Mouse (Mus musculus): ENCODE data around the gene Dagla. TPM values are rescaled to one million over a fixed set of nuclear protein-coding genes. Genes with fewer than 3 reads are reported as not detected.

Dagla gene
- total and polyA plus RNA-seq, 2 experiments from 2014 or later, result 10.9 to 35.0 TPM

GRCm38 (mm10) chr19:10213796-10214471, 90.7 kb downstream of the Dagla start:
- ATAC-seq (no peak), DNase-seq (ENCODE audit: low spot score) (no peak)
- H3K9ac ChIP-seq (replicated peaks; ENCODE audit: low read length), result no peak overlapping the region

GRCm38 (mm10) chr19:10210885-10211284, 93.8 kb downstream of the Dagla start:
- H3K27me3 ChIP-seq (ENCODE audit: insufficient read depth, low read length), result no peaks in the 10 kb centered on the region
- no peak overlapping the region for H3K4me2 ChIP-seq (ENCODE audit: low read depth, low read length)
- no peak overlapping the region for H3K27ac ChIP-seq
- H3K4me3 ChIP-seq (ENCODE audit: low read length), result no peak overlapping the region
- H3K9me3 ChIP-seq (ENCODE audit: low read length), result no peaks in the 10 kb centered on the region
- ATAC-seq, result no peak
- no peak for TF ChIP-seq CTCF (IDR thresholded peaks at IDR 0.05; ENCODE audit: low read depth)
- 91% methylated on average over 4 of the region's 4 CpGs for WGBS
- H3K4me1 ChIP-seq (ENCODE audit: insufficient read depth, low read length), result no peaks in the 10 kb centered on the region
- H3K9ac ChIP-seq (replicated peaks; ENCODE audit: low read length), result no peak overlapping the region
- DNase-seq (ENCODE audit: low spot score), result no peak
- peaks cover 25% of the 10 kb centered on the region for H3K36me3 ChIP-seq (ENCODE audit: insufficient read depth, low read length)

More at GRCm38 (mm10) chr19:10213796-10214471, 90.7 kb downstream of the Dagla start:
- Histone ChIP-seq H3K27me3 (ENCODE audit: insufficient read depth, low read length) (no peaks in the 10 kb centered on the region), H3K9me3 (ENCODE audit: low read length) (no peaks in the 10 kb centered on the region), H3K4me3 (ENCODE audit: low read length) (no peak overlapping the region), H3K4me2 (ENCODE audit: low read depth, low read length) (no peak overlapping the region), H3K36me3 (ENCODE audit: insufficient read depth, low read length) (peaks cover 13% of the 10 kb centered on the region; the same call in 1 of the 2 replicates), H3K27ac (no peak overlapping the region), H3K4me1 (ENCODE audit: insufficient read depth, low read length) (no peaks in the 10 kb centered on the region)
- 86% methylated on average over 10 of the region's 10 CpGs for WGBS
- no peak for TF ChIP-seq CTCF (IDR thresholded peaks at IDR 0.05; ENCODE audit: low read depth)

GRCm38 (mm10) chr19:10208851-10209250, 95.8 kb downstream of the Dagla start:
- peaks cover 25% of the 10 kb centered on the region for H3K36me3 ChIP-seq (ENCODE audit: insufficient read depth, low read length)
- DNase-seq (ENCODE audit: low spot score) (no peak), ATAC-seq (no peak)
- no peaks in the 10 kb centered on the region for H3K4me1 ChIP-seq (ENCODE audit: insufficient read depth, low read length)
- H3K27ac ChIP-seq, result no peak overlapping the region
- H3K27me3 ChIP-seq (ENCODE audit: insufficient read depth, low read length), result no peaks in the 10 kb centered on the region
- H3K9me3 ChIP-seq (ENCODE audit: low read length), result no peaks in the 10 kb centered on the region
- no peak overlapping the region for H3K4me2 ChIP-seq (ENCODE audit: low read depth, low read length)
- WGBS, result 81% methylated on average over 3 of the region's 3 CpGs
- TF ChIP-seq CTCF (IDR thresholded peaks at IDR 0.05; ENCODE audit: low read depth), result no peak
- no peak overlapping the region for H3K4me3 ChIP-seq (ENCODE audit: low read length)
- H3K9ac ChIP-seq (replicated peaks; ENCODE audit: low read length), result no peak overlapping the region

GRCm38 (mm10) chr19:10205051-10205450, 99.6 kb downstream of the Dagla start:
- Histone ChIP-seq H3K27ac (0 out of 2 replicates have a peak overlapping the region, but pooled peaks have one; percentile 88), H3K9me3 (ENCODE audit: low read length) (no peaks in the 10 kb centered on the region), H3K9ac (replicated peaks; ENCODE audit: low read length) (no peak overlapping the region), H3K4me3 (ENCODE audit: low read length) (peak overlapping the region; percentile 87), H3K4me2 (ENCODE audit: low read depth, low read length) (peak overlapping the region; percentile 87), H3K36me3 (ENCODE audit: insufficient read depth, low read length) (peaks cover 20% of the 10 kb centered on the region), H3K4me1 (ENCODE audit: insufficient read depth, low read length) (peaks cover 6% of the 10 kb centered on the region), H3K27me3 (ENCODE audit: insufficient read depth, low read length) (no peaks in the 10 kb centered on the region)
- DNase-seq (ENCODE audit: low spot score) (no peak), ATAC-seq (no peak)
- TF ChIP-seq CTCF (IDR thresholded peaks at IDR 0.05; ENCODE audit: low read depth), result no peak
- 70% methylated on average over 6 of the region's 6 CpGs for WGBS

- peak; percentile 51 for TF ChIP-seq CTCF (IDR thresholded peaks at IDR 0.05; ENCODE audit: low read depth)
- Histone ChIP-seq H3K4me3 (ENCODE audit: low read length) (peak overlapping the region; percentile 87), H3K9me3 (ENCODE audit: low read length) (no peaks in the 10 kb centered on the region), H3K36me3 (ENCODE audit: insufficient read depth, low read length) (peaks cover 18% of the 10 kb centered on the region), H3K4me2 (ENCODE audit: low read depth, low read length) (peak overlapping the region; percentile 87), H3K4me1 (ENCODE audit: insufficient read depth, low read length) (peaks cover 6% of the 10 kb centered on the region), H3K27me3 (ENCODE audit: insufficient read depth, low read length) (no peaks in the 10 kb centered on the region), H3K9ac (replicated peaks; ENCODE audit: low read length) (peak overlapping the region; percentile 71), H3K27ac (peak overlapping the region; percentile 88)
- WGBS, result 2% methylated on average over 5 of the region's 5 CpGs
- peak; percentile 31; the same call in 1 of the 2 replicates for ATAC-seq
- peak; percentile 67 for DNase-seq (ENCODE audit: low spot score)
Observed at GRCm38 (mm10) chr19:10204616-10205001, 100.1 kb downstream of the Dagla start.

GRCm38 (mm10) chr19:10203848-10204615, 100.6 kb downstream of the Dagla start, which contains the start of the genes Tmem258 and Fen1:
Gene Tmem258, plus strand, starts transcription at chr19:10204014.
Gene Fen1, minus strand, starts transcription at chr19:10204169.
- Histone ChIP-seq H3K4me3 (ENCODE audit: low read length) (peak within 1 kb of the TSS; percentile 87), H3K4me2 (ENCODE audit: low read depth, low read length) (peak within 1 kb of the TSS; percentile 87), H3K4me1 (ENCODE audit: insufficient read depth, low read length) (peaks cover 6% of the 10 kb centered on the region), H3K27ac (peak within 1 kb of the TSS; percentile 88), H3K9ac (replicated peaks; ENCODE audit: low read length) (peak within 1 kb of the TSS; percentile 71), H3K9me3 (ENCODE audit: low read length) (no peaks in the 10 kb centered on the region), H3K36me3 (ENCODE audit: insufficient read depth, low read length) (peaks cover 13% of the 10 kb centered on the region), H3K27me3 (ENCODE audit: insufficient read depth, low read length) (no peaks in the 10 kb centered on the region)
- WGBS, result under 1% methylated on average over 40 of the region's 40 CpGs
- no peak for TF ChIP-seq CTCF (IDR thresholded peaks at IDR 0.05; ENCODE audit: low read depth)
- DNase-seq (ENCODE audit: low spot score) (peak; percentile 92), ATAC-seq (peak; percentile 94)
